Mouse (Mus musculus): ENCODE measurements around the gene Rsph3b. TPM values are rescaled to one million over a fixed set of nuclear protein-coding genes. Genes with fewer than 3 reads are reported as not detected.
"Not testable (repeated sequence)": the region's sequence is repeated elsewhere in the genome, so short reads cannot be mapped to it uniquely, and the experiment has no call there.

Rsph3b gene
- polyA plus RNA-seq, 1 experiment, result 30.2 TPM

GRCm38 (mm10) chr17:6962339-6962738, 13.9 kb upstream of the Rsph3b start:
- peak overlapping the region; percentile 50; the same call in 1 of the 2 replicates for H3K27ac ChIP-seq (ENCODE audit: insufficient read depth, low read depth, low read length)
- H3K4me1 ChIP-seq (ENCODE audit: control insufficient read depth, insufficient read depth, low read length), result peaks cover 12% of the 10 kb centered on the region; the same call in 1 of the 2 replicates
- not testable (repeated sequence) for H3K4me3 ChIP-seq (ENCODE audit: insufficient read depth, low read length)

- Histone ChIP-seq H3K27ac (ENCODE audit: insufficient read depth, low read depth, low read length) (peak overlapping the region; percentile 30), H3K4me3 (ENCODE audit: insufficient read depth, low read length) (peak overlapping the region; percentile 56)
- H3K4me1 ChIP-seq (ENCODE audit: control insufficient read depth, insufficient read depth, low read length), result not testable (repeated sequence)
Observed at GRCm38 (mm10) chr17:6961181-6962000, 12.9 kb upstream of the Rsph3b start.

- H3K4me3 ChIP-seq (ENCODE audit: insufficient read depth, low read length), result peak within 1 kb of the TSS; percentile 60
- H3K4me1 ChIP-seq (ENCODE audit: control insufficient read depth, insufficient read depth, low read length), result not testable (repeated sequence)
- peak within 1 kb of the TSS; percentile 42 for H3K27ac ChIP-seq (ENCODE audit: insufficient read depth, low read depth, low read length)
Observed at GRCm38 (mm10) chr17:6960776-6961175, 12.3 kb upstream of the Rsph3b start, which contains the start of gene Tagap1. Gene Tagap1, minus strand, starts transcription at chr17:6961156.

GRCm38 (mm10) chr17:6960349-6960748, 11.9 kb upstream of the Rsph3b start:
- peak overlapping the region; percentile 42; the same call in 1 of the 2 replicates for H3K27ac ChIP-seq (ENCODE audit: insufficient read depth, low read depth, low read length)
- peak overlapping the region; percentile 60 for H3K4me3 ChIP-seq (ENCODE audit: insufficient read depth, low read length)
- not testable (repeated sequence) for H3K4me1 ChIP-seq (ENCODE audit: control insufficient read depth, insufficient read depth, low read length)

- H3K27ac ChIP-seq (ENCODE audit: insufficient read depth, low read depth, low read length); H3K4me1 ChIP-seq (ENCODE audit: control insufficient read depth, insufficient read depth, low read length): not testable (repeated sequence)
- peak overlapping the region; percentile 60 for H3K4me3 ChIP-seq (ENCODE audit: insufficient read depth, low read length)
Observed at GRCm38 (mm10) chr17:6959543-6960259, 11.2 kb upstream of the Rsph3b start.

- H3K4me3 ChIP-seq (ENCODE audit: insufficient read depth, low read length); H3K27ac ChIP-seq (ENCODE audit: insufficient read depth, low read depth, low read length); H3K4me1 ChIP-seq (ENCODE audit: control insufficient read depth, insufficient read depth, low read length): not testable (repeated sequence)
Observed at GRCm38 (mm10) chr17:6958881-6959280, 10.4 kb upstream of the Rsph3b start.

GRCm38 (mm10) chr17:6948769-6949228, 317 bp upstream of the Rsph3b start:
- not testable (repeated sequence) for H3K27ac ChIP-seq (ENCODE audit: insufficient read depth, low read depth, low read length); H3K4me1 ChIP-seq (ENCODE audit: control insufficient read depth, insufficient read depth, low read length)
- peak overlapping the region; percentile 79 for H3K4me3 ChIP-seq (ENCODE audit: insufficient read depth, low read length)

- not testable (repeated sequence) for H3K27ac ChIP-seq (ENCODE audit: insufficient read depth, low read depth, low read length); H3K4me1 ChIP-seq (ENCODE audit: control insufficient read depth, insufficient read depth, low read length)
- peak overlapping the region; percentile 79 for H3K4me3 ChIP-seq (ENCODE audit: insufficient read depth, low read length)
Observed at GRCm38 (mm10) chr17:6947637-6947983, 872 bp downstream of the Rsph3b start.

- not testable (repeated sequence) for H3K4me1 ChIP-seq (ENCODE audit: control insufficient read depth, insufficient read depth, low read length); H3K27ac ChIP-seq (ENCODE audit: insufficient read depth, low read depth, low read length); H3K4me3 ChIP-seq (ENCODE audit: insufficient read depth, low read length)
Observed at GRCm38 (mm10) chr17:6942560-6942959, 5.9 kb downstream of the Rsph3b start.

- H3K4me1 ChIP-seq (ENCODE audit: control insufficient read depth, insufficient read depth, low read length); H3K4me3 ChIP-seq (ENCODE audit: insufficient read depth, low read length); H3K27ac ChIP-seq (ENCODE audit: insufficient read depth, low read depth, low read length): not testable (repeated sequence)
Observed at GRCm38 (mm10) chr17:6931625-6932024, 16.9 kb downstream of the Rsph3b start.

GRCm38 (mm10) chr17:6920351-6920894, 28.1 kb downstream of the Rsph3b start:
- not testable (repeated sequence) for H3K4me3 ChIP-seq (ENCODE audit: insufficient read depth, low read length); H3K27ac ChIP-seq (ENCODE audit: insufficient read depth, low read depth, low read length); H3K4me1 ChIP-seq (ENCODE audit: control insufficient read depth, insufficient read depth, low read length)

- H3K4me3 ChIP-seq (ENCODE audit: insufficient read depth, low read length); H3K4me1 ChIP-seq (ENCODE audit: control insufficient read depth, insufficient read depth, low read length); H3K27ac ChIP-seq (ENCODE audit: insufficient read depth, low read depth, low read length): not testable (repeated sequence)
Observed at GRCm38 (mm10) chr17:6919388-6919787, 29.1 kb downstream of the Rsph3b start.

GRCm38 (mm10) chr17:6915282-6915681, 33.2 kb downstream of the Rsph3b start:
- not testable (repeated sequence) for H3K4me3 ChIP-seq (ENCODE audit: insufficient read depth, low read length); H3K27ac ChIP-seq (ENCODE audit: insufficient read depth, low read depth, low read length); H3K4me1 ChIP-seq (ENCODE audit: control insufficient read depth, insufficient read depth, low read length)

GRCm38 (mm10) chr17:6914066-6914465, 34.4 kb downstream of the Rsph3b start:
- H3K4me1 ChIP-seq (ENCODE audit: control insufficient read depth, insufficient read depth, low read length); H3K4me3 ChIP-seq (ENCODE audit: insufficient read depth, low read length); H3K27ac ChIP-seq (ENCODE audit: insufficient read depth, low read depth, low read length): not testable (repeated sequence)

- not testable (repeated sequence) for H3K4me3 ChIP-seq (ENCODE audit: insufficient read depth, low read length); H3K4me1 ChIP-seq (ENCODE audit: control insufficient read depth, insufficient read depth, low read length); H3K27ac ChIP-seq (ENCODE audit: insufficient read depth, low read depth, low read length)
Observed at GRCm38 (mm10) chr17:6900361-6900760, 48.1 kb downstream of the Rsph3b start.

Measured in bone marrow macrophage, adult 2 months (primary cell).